Mouse (Mus musculus): ENCODE measurements at regions not wholly inside any gene's neighbourhood (a gene's known extent, or its start where the extent isn't known, plus 50 kb on each side); places are given as distances from the start of the nearest gene placed in this dataset.

DNA sequence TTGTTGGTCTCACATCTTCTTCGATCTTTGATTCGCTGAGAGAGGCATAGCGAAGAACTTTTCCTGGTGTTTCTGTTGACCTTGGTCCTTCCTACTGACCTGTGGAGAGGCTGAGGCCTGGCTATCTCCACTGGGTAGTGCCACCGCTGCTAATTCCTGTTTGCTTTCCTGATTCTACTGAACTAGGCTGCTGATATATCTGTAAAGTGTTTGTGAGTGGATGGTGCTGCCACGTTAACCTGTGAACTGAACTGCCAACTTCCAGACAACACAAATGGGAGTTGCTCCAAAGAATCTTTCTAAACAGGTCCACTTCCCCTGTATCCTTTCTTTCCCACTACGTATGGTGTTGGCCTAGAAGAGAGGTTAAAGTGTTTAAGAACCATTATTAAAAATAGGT lies 78.0 kb upstream of the Akt3 start:
- DNase-seq (ENCODE audit: low read depth, low spot score) = no peak

DNA sequence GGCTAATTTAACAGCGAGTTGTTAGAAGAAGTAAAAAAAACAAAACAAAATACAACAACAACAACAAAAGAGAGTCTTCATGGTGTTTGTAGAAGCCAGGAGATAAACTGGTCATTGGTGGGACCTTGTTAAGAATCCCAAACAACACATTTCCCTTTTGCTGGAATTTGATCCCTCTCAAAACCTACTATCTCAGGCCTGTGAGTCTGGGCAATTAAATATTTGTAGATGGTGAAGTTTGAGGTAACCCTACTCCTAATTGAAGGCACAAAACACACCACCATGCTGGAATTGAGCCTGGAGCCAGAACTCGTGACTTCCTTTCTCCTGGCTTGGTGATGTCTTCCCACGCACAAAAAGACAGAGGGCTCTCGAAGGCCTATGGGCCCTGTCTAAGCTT lies 65.4 kb upstream of the Akt3 start:
- no peak for DNase-seq (ENCODE audit: low read depth, low spot score)

DNA sequence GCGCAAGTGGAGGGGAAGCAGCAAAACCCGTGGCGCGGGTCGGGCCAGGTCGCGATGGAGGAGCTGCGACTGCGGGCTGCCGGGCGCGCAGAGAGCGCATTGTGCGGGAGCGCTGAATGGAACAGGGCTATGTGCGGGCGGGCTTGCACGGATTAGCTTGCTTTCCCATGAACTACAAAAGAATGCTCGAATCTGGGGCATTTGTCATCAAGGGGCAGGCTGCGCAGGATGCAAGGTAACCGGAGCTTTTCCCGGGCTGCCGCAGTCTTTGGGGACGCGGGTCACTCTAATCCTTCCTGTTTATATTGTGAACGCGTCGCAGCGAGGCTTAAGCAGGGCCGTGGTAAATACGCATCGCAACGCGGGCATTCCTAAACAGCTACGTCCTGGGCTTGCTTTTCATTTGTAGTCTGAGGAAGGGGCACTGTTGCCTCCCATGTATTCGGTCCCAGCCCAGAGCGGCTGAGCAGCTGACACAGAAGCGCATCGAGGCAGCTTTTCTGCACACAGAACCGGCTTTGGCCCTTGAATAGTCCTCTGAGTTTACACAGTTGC lies 64.8 kb upstream of the Akt3 start:
- peak; percentile 28 for DNase-seq (ENCODE audit: low read depth, low spot score)

DNA sequence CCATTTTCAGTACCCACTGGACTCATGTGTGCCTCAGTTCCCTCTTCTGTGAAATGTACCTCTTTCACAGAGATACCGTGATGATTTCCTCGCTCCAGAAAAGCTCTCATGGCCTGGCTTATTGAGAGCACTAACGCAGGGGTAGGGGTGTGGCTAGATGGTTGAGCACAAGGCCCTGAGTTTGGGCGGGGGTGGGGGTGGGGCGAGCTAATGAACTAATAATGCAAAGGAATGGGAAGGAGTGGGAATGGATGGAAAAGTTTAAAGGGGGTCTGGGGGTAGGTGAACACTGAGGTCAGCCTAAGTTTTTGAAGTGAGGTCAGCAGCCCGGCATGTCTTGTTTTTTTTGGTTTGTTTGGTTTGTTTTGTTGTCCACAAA lies 64.3 kb upstream of the Akt3 start:
- peak; percentile 17 for DNase-seq (ENCODE audit: low read depth, low spot score)

DNA sequence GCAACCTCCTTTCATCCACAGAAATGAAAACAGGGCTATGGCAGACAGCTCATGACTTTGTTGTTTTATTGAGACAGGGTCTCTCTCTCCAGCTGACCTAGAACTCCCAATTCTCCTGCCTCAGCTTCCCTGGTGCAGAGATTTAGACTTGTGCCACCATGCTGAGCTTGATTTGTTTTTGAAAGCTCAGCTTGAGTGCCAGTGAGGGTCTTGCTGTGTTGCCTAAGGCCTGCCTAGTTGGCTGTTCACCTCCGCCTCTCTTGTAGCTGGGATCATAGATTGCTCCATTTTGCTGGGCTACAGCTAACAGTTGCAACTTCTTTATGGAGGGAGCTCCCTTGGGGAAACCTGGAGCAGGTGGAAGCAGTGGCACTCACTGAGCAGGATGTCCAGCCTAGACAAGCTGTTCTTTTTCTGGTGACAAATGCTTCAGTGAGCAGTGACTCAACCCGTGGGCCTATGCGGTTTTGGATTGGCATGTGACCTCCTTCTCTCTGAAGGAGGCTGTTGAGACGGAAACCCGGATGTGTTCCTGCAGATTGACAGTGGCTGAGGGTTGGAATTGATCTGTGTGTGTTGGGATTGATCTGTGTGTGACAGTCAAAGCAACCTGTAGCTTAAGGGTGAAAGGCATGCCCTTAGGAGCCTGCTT lies 63.8 kb upstream of the Akt3 start:
- peak; percentile 64 for DNase-seq (ENCODE audit: low read depth, low spot score)

DNA sequence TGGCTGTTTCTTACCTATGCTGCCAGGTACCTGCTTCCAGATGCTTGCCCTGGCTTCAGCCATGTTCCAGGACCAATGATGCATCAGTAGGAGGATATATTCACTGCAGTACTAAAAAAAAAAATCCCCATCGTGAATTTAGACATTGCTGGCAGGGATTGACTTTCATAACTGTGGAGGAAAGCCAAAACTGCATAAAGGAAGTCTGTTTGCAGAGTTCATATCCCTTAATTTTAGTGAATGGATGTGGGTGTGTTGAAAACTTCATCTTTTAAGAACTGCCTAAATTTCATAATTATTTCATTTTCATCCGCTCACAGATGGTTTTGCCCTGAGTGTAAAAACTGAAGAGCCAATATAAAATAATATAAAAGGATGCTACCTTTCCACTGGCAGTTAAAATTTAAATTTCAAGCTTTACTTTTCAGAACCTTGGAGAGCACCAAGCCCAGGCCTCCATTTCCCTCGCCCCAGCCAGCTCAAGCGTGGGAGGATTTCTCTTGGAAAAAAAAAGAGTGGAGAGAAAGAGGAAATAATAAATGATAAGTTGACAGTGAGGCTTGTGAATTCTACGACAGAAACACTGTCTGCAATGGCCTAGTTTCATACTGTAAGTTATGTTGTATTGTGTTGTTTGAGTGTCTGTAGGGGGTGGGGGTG lies 50.3 kb upstream of the Akt3 start:
- no peak for DNase-seq (ENCODE audit: low read depth, low spot score)
